Mouse (Mus musculus) kidney, adult 10 weeks (tissue): ENCODE data around the gene Gm6803. TPM values are rescaled to one million over a fixed set of nuclear protein-coding genes. Genes with fewer than 3 reads are reported as not detected.

ENCODE experiments used
- polyA plus RNA-seq: library from polyadenylated mRNA; stranded (reverse); fragments of 350-450 nt; fragmentation: Illumina TruSeq; extraction: RNeasy Lipid Tissue Mini Kit (QIAGEN cat#74804); gene quantifications from one replicate; pipeline ENCODE4 v1.2.3, GENCODE M21; 2014; ENCODE audit warnings: low read depth, low replicate concordance

Gene Gm6803
- not detected for polyA plus RNA-seq

GRCm38 (mm10) chr12:88018671-88019070 lies at the start of gene Gm6803:
Gm6803 (minus strand) TSS chr12:88018771.

DNA sequence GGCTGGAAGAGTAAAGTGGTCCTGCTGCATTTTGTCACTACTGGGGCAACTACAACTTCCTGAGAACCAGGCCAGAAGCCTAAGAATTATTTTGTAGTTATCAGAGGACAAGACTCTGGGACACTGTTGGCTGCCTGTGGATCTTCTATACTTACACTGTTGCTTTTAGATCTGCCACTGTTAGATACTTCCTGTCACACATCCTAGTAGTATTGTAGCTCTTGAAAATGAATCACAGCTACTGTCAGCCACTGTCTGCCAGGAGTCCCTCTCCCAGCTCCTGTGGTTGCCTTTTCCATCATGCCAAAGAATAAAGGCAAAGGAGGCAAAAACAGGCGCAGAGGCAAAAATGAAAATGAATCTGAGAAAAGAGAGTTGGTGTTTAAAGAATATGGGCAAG lies 8.1 kb upstream of the Gm6803 start, which contains the start of gene Gm2056:
Gene Gm2056, plus strand, starts transcription at position 301 of the 400 bp plus-strand sequence.

GRCm38 (mm10) chr12:88011548-88011947 lies 7.0 kb downstream of the Gm6803 start, which contains the start of gene Gm2075:
Gm2075 (plus strand) TSS chr12:88011848.

Other genes starting within 250 kb of the Gm6803 start
- not detected for gene Gm21319, start 243.0 kb downstream of the Gm6803 start, polyA plus RNA-seq
- not detected for gene Gm21936, start 223.3 kb downstream of the Gm6803 start, polyA plus RNA-seq
- not detected for gene BB287469, start 202.2 kb downstream of the Gm6803 start, polyA plus RNA-seq
- gene Gm2001, start 176.4 kb downstream of the Gm6803 start, polyA plus RNA-seq, result not detected
- not detected for gene Gm2016, start 144.7 kb downstream of the Gm6803 start, polyA plus RNA-seq
- gene Gm2022, start 123.4 kb downstream of the Gm6803 start, polyA plus RNA-seq, result not detected
- not detected for gene Gm2035, start 98.9 kb downstream of the Gm6803 start, polyA plus RNA-seq
- gene Gm2042, start 64.7 kb downstream of the Gm6803 start, polyA plus RNA-seq, result not detected
- not detected for gene Gm2075, start 6.9 kb downstream of the Gm6803 start, polyA plus RNA-seq
- not detected for gene Gm2056, start 8.2 kb upstream of the Gm6803 start, polyA plus RNA-seq
- not detected for gene Gm16368, start 64.9 kb upstream of the Gm6803 start, polyA plus RNA-seq
- gene Gm10436, start 163.3 kb upstream of the Gm6803 start, polyA plus RNA-seq, result not detected
- not detected for gene Gm8332, start 231.3 kb upstream of the Gm6803 start, polyA plus RNA-seq